Mouse (Mus musculus): ENCODE results near the gene Foxi1.

Gene Foxi1

DNA sequence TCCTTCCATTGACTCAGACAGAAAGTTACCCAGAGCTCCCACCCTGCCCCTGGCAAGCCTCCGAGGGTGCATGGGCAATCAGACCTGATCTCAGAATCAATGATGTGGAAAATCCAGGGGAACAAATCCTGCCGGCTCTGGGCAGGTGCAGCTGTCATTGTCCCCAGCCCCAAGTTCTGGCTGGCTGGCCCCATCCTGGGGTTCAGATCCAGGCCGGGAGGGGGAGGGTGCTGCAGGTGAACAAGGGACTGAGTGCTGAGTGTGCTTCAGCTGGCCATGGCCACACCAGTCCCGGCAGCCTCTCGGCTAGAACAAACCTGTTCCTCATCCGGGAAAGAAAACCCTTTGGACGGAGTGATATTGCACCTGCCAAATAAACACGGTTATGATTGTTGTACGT, 49.0 kb downstream of the Foxi1 start:
- no peak for DNase-seq (ENCODE audit: low spot score)

DNA sequence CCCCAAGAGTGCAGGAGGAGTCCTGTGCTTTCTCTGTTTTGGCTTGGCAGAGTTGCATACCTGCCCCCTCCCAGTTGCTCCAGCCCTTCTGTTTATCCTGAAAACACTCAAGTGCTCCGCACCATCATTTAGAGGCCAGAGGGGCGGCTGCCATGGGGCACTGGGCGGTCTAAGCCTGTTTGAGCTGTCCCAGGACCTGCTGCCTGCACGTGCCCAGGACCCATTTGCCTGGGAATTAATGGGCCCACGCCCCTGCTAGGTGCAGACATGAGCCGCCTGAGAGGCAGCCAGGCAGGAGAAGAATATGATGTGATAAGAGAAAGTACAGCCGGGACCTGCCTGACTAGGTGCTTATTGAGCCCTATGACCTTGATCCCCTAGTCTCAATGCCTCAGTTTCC, 52.7 kb downstream of the Foxi1 start:
- no peak for DNase-seq (ENCODE audit: low spot score)
